Mouse (Mus musculus): ENCODE results near the gene Asic2. TPM values are rescaled to one million over a fixed set of nuclear protein-coding genes. Genes with fewer than 3 reads are reported as not detected.
A peak's percentile ranks its signal among the peaks of the same experiment; 100 is the strongest.

Asic2 gene
- total and polyA plus RNA-seq, 2 experiments: under 0.01 TPM; not detected in 1

DNA sequence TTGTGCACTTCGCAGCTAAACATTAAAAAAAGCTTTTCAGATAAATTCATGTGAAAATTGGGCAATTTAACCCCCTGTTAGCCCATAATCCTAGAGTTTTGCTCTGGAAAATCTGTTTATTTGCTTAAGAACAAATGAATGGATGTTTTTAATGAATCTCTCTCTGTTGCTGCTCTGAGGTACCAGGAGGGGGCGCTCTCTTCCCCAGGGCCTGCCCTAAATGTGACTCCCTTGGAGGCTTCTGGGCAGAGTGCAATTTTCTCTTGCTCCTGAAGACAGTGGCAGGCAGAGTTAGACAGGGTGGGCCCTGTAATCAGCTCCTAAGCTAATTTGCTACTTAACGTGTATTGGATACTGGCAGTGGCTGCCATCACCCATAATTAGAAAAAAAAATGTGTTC, 3.8 kb upstream of the Asic2 start:
- H3K27me3 ChIP-seq (ENCODE audit: control insufficient read depth, insufficient read depth, low read length): 0 out of 2 replicates have a peak, but pooled peaks cover 4% of the 10 kb centered on the region
- DNase-seq (ENCODE audit: extremely low read depth, low read depth, low spot score): no peak
- no peak overlapping the region for H3K9ac ChIP-seq (ENCODE audit: low read depth, low read length)
- no peaks in the 10 kb centered on the region for H3K36me3 ChIP-seq (ENCODE audit: control insufficient read depth, insufficient read depth, low read length)
- 62% methylated on average over 3 of the region's 3 CpGs for WGBS
- TF ChIP-seq CTCF (IDR thresholded peaks at IDR 0.05; ENCODE audit: low read depth, low read length): 0 out of 2 replicates have a peak, but pooled peaks have one; percentile 9
- no peak for TF ChIP-seq POLR2A (IDR thresholded peaks at IDR 0.05; ENCODE audit: extremely low read depth, insufficient read depth, low read length)
- no peaks in the 10 kb centered on the region for H3K79me2 ChIP-seq (ENCODE audit: control insufficient read depth, insufficient read depth, low read length)
- H3K4me1 ChIP-seq (ENCODE audit: control insufficient read depth, insufficient read depth, low read length): no peaks in the 10 kb centered on the region
- H3K27ac ChIP-seq (replicated peaks; ENCODE audit: insufficient read depth, low read depth, low read length): no peak overlapping the region
- no peak overlapping the region for H3K4me3 ChIP-seq (ENCODE audit: insufficient read depth, low read depth, low read length)

GRCm38 (mm10) chr11:81966626-81967289, 1.5 kb downstream of the Asic2 start:
- 18% methylated on average over 15 of the region's 15 CpGs for WGBS
- H3K36me3 ChIP-seq (ENCODE audit: control insufficient read depth, insufficient read depth, low read length): no peaks in the 10 kb centered on the region
- no peak for TF ChIP-seq POLR2A (IDR thresholded peaks at IDR 0.05; ENCODE audit: extremely low read depth, insufficient read depth, low read length)
- no peak for TF ChIP-seq CTCF (IDR thresholded peaks at IDR 0.05; ENCODE audit: low read depth, low read length)
- H3K9ac ChIP-seq (ENCODE audit: low read depth, low read length): no peak overlapping the region
- no peak overlapping the region for H3K4me3 ChIP-seq (ENCODE audit: insufficient read depth, low read depth, low read length)
- H3K79me2 ChIP-seq (ENCODE audit: control insufficient read depth, insufficient read depth, low read length): no peaks in the 10 kb centered on the region
- H3K27me3 ChIP-seq (ENCODE audit: control insufficient read depth, insufficient read depth, low read length): 0 out of 2 replicates have a peak, but pooled peaks cover 4% of the 10 kb centered on the region
- H3K27ac ChIP-seq (replicated peaks; ENCODE audit: insufficient read depth, low read depth, low read length): no peak overlapping the region
- H3K4me1 ChIP-seq (ENCODE audit: control insufficient read depth, insufficient read depth, low read length): no peaks in the 10 kb centered on the region
- DNase-seq (ENCODE audit: extremely low read depth, low read depth, low spot score): no peak

DNA sequence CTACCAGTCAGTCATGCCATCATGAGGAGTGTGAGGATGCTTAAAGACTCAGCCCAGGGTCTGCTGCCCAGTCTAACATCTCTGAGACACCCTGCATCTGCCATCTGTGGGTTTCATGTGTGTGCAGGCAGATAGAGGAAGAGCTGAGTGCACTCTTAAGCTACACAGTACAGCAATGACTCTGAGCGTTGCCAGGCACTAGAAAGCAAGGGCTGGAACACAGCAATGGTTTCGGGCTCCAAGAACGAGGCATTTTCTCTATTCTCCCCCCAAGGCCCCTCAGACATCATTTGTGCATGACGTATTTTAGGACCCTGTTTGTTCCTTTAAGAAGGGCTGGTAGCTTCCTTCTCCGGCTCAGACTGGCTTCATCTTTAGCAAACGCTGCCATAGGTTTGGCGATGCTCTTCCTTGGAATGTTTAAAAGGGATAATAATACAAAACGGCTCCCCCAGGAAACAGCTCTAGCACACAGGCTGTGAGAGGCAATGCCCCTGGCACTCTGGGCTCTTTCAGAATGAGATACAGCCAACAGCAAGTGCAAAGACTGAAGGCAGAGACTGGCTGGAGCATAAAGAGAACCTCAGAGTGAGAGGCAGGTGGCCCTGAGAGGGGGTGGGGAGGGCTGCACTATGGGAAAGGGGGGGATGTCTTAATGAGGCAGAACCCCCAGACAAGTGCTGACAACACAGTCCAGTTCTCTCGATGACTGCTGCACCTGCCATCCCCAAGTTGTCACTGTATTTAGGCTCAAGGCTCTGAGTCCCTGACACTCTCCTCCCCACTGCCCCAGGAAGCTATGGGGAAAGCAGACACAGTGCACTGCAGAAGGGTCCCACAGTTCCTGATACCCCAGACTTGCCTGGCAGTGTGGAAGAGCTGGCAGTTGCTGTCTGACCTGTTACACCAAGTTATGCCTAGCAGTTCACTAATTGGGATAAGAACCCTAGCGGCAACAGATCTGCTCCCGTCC, 2.3 kb downstream of the Asic2 start:
- Histone ChIP-seq H3K27me3 (ENCODE audit: control insufficient read depth, insufficient read depth, low read length) (peaks cover 4% of the 10 kb centered on the region; the same call in 1 of the 2 replicates), H3K36me3 (ENCODE audit: control insufficient read depth, insufficient read depth, low read length) (no peaks in the 10 kb centered on the region), H3K27ac (replicated peaks; ENCODE audit: insufficient read depth, low read depth, low read length) (no peak overlapping the region), H3K4me1 (ENCODE audit: control insufficient read depth, insufficient read depth, low read length) (no peaks in the 10 kb centered on the region), H3K4me3 (ENCODE audit: insufficient read depth, low read depth, low read length) (no peak overlapping the region), H3K9ac (ENCODE audit: low read depth, low read length) (no peak overlapping the region), H3K79me2 (ENCODE audit: control insufficient read depth, insufficient read depth, low read length) (no peaks in the 10 kb centered on the region)
- 67% methylated on average over 11 of the region's 11 CpGs for WGBS
- no peak for DNase-seq (ENCODE audit: extremely low read depth, low read depth, low spot score)
- TF ChIP-seq POLR2A (IDR thresholded peaks at IDR 0.05; ENCODE audit: extremely low read depth, insufficient read depth, low read length): no peak
- no peak for TF ChIP-seq CTCF (IDR thresholded peaks at IDR 0.05; ENCODE audit: low read depth, low read length)

DNA sequence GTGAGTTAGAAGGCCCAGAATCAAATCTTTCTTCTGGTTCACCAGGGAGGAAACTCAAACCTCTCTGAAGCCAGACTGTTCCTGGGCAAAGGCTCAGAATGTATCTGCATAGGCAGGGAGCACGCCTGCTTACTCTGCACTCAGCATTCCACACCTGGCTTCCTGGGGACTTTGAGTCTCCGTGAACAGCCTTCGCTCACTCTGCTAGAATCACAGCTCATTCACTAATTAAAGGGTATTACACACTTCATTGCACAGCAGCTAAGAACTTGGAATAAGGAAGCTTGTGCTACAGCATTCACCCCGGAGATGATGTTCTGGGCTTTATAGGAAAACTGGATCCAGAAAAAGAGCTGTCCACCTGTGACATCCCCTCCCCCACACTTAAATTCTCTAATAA, 3.7 kb downstream of the Asic2 start:
- DNase-seq (ENCODE audit: extremely low read depth, low read depth, low spot score): no peak
- WGBS: 85% methylated on average over 4 of the region's 4 CpGs
- H3K9ac ChIP-seq (ENCODE audit: low read depth, low read length): no peak overlapping the region

GRCm38 (mm10) chr11:81954398-81954797, 13.9 kb downstream of the Asic2 start:
- Histone ChIP-seq H3K27me3 (ENCODE audit: control insufficient read depth, insufficient read depth, low read length) (0 out of 2 replicates have a peak, but pooled peaks cover 2% of the 10 kb centered on the region), H3K4me1 (ENCODE audit: control insufficient read depth, insufficient read depth, low read length) (no peaks in the 10 kb centered on the region), H3K36me3 (ENCODE audit: control insufficient read depth, insufficient read depth, low read length) (no peaks in the 10 kb centered on the region), H3K4me3 (ENCODE audit: insufficient read depth, low read depth, low read length) (no peak overlapping the region), H3K9ac (ENCODE audit: low read depth, low read length) (no peak overlapping the region), H3K27ac (replicated peaks; ENCODE audit: insufficient read depth, low read depth, low read length) (no peak overlapping the region), H3K79me2 (ENCODE audit: control insufficient read depth, insufficient read depth, low read length) (no peaks in the 10 kb centered on the region)
- 66% methylated on average over 4 of the region's 4 CpGs for WGBS
- no peak for DNase-seq (ENCODE audit: extremely low read depth, low read depth, low spot score)
- no peak for TF ChIP-seq CTCF (IDR thresholded peaks at IDR 0.05; ENCODE audit: low read depth, low read length)
- no peak for TF ChIP-seq POLR2A (IDR thresholded peaks at IDR 0.05; ENCODE audit: extremely low read depth, insufficient read depth, low read length)

More for the DNA sequence above, 3.7 kb downstream of the Asic2 start:
- no peak overlapping the region for H3K4me3 ChIP-seq (ENCODE audit: insufficient read depth, low read depth, low read length)
- TF ChIP-seq POLR2A (IDR thresholded peaks at IDR 0.05; ENCODE audit: extremely low read depth, insufficient read depth, low read length) (no peak), CTCF (IDR thresholded peaks at IDR 0.05; ENCODE audit: low read depth, low read length) (no peak)
- no peaks in the 10 kb centered on the region for H3K79me2 ChIP-seq (ENCODE audit: control insufficient read depth, insufficient read depth, low read length)
- H3K27ac ChIP-seq (replicated peaks; ENCODE audit: insufficient read depth, low read depth, low read length): no peak overlapping the region
- H3K4me1 ChIP-seq (ENCODE audit: control insufficient read depth, insufficient read depth, low read length): no peaks in the 10 kb centered on the region
- peaks cover 1% of the 10 kb centered on the region; the same call in 1 of the 2 replicates for H3K27me3 ChIP-seq (ENCODE audit: control insufficient read depth, insufficient read depth, low read length)
- H3K36me3 ChIP-seq (ENCODE audit: control insufficient read depth, insufficient read depth, low read length): no peaks in the 10 kb centered on the region

All from liver, adult 2 months (tissue).